Mouse (Mus musculus) brain, embryonic 14.5 days (tissue): ENCODE measurements around the gene Ppp1ca.

Experiments used
- CTCF ChIP-seq: fragments of 200-500 bp; IDR thresholded peaks from 2 replicates; pipeline ENCODE4 v1.5.1; 2012; ENCODE audit warnings: inconsistent platforms, mild to moderate bottlenecking, moderate library complexity, borderline replicate concordance; ENCODE audit not compliant: insufficient read depth, insufficient read length; ENCODE audit errors: extremely low read depth
- POLR2A ChIP-seq: fragments of 200-500 bp; IDR thresholded peaks from 2 replicates; pipeline ENCODE4 v1.6.1; 2012; ENCODE audit warnings: mild to moderate bottlenecking, inconsistent platforms, borderline replicate concordance; ENCODE audit not compliant: poor library complexity, insufficient read depth, insufficient read length, severe bottlenecking; ENCODE audit errors: extremely low read depth

- no peak for TF ChIP-seq CTCF
- TF ChIP-seq POLR2A = peak; percentile 30; the same call in 1 of the 2 replicates
These were observed 9.5 kb downstream of the Ppp1ca start, which contains the start of gene Rad9a for GRCm38 (mm10) chr19:4201291-4201909.
